Mouse (Mus musculus): ENCODE data around the gene Tnfsf14.
A peak's percentile ranks its signal among the peaks of the same experiment; 100 is the strongest.

Gene Tnfsf14

DNA sequence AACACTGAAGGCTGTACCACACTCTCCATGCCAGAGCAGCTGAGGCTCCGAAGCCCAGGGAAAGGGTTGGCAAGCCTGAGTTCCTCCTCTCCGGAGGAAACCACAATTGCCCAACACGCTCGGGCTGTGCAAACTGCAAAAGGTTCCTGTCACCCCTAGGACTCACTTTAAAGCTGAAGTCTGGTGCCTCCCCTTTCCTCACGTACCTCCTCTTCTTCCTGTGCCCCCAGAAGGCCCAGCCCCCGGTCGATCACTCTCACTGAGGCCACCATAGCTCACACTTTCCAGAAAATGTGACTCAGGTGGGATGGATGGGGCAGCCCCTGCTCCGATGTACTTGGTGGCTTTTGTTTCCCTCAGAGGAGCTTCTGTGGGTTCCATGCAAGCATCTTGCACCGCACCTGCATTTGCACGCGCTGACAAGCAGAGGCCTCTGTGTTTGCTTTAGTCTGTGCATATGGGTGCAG is at the start of gene Tnfsf14:
Tnfsf14 (minus strand) TSS at position 137 of the 467 bp plus-strand sequence.
- no peak for DNase-seq (ENCODE audit: low spot score)

- no peak for DNase-seq (ENCODE audit: low spot score)
Measured at GRCm38 (mm10) chr17:57237181-57237580, 43.2 kb upstream of the Tnfsf14 start.

DNA sequence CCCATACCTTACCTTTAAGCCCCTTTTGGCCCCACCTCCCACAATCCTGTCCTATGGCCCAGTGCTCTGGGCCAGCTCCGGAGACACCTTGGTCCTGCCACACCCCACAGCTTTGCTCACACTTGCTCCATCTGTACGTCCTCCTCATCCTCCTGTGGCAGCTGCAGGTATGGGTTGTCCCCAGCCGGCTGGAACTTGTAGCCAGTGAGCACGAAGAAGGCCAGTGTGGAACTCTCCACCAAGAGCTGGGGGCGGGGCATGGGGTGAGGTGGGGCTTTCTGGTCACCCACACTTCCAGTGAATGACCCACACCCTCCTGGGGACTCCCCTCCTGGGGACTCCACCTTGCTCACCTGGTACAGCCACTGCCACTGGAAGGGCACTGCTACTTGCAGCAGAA is 41.8 kb upstream of the Tnfsf14 start:
- no peak for DNase-seq (ENCODE audit: low spot score)

GRCm38 (mm10) chr17:57234254-57234928 is 40.4 kb upstream of the Tnfsf14 start:
- DNase-seq (ENCODE audit: low spot score): peak; percentile 4

DNA sequence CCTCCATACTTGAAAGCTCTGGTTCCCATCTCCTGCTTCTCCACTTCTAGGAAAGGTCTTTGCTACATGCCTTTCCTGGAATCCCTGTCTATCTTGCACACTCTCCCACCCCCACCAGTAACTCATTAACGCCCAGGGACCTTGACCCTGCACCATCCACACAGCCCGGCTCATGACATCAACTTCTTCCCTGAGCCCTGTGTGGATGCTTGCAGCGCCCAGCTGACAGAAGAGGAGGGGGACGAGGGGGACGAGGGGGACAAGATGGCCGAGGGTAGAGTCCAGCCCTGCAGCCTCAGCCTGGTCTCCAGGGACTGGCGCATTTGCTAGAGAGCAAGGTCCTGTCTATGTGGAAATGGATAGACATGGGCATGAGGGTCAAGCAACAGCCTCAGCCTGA is 39.1 kb upstream of the Tnfsf14 start:
- no peak for DNase-seq (ENCODE audit: low spot score)

DNA sequence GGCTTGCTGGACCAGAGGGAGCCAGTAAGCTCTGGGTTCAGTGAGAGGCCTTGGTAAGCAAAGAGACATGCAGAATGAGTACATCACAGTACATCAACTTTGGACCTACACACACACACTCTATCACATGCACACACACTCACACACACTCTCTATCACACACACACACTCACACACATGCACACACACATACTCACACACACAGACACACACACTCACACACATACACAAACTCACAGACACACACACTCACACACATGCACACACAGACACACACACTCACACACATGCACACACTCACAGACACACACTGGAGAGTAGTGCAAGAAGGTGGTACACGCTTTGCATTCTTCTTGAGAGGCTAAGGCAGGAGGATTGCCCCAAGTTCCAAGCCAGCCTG is 38.2 kb upstream of the Tnfsf14 start:
- DNase-seq (ENCODE audit: low spot score): no peak

DNA sequence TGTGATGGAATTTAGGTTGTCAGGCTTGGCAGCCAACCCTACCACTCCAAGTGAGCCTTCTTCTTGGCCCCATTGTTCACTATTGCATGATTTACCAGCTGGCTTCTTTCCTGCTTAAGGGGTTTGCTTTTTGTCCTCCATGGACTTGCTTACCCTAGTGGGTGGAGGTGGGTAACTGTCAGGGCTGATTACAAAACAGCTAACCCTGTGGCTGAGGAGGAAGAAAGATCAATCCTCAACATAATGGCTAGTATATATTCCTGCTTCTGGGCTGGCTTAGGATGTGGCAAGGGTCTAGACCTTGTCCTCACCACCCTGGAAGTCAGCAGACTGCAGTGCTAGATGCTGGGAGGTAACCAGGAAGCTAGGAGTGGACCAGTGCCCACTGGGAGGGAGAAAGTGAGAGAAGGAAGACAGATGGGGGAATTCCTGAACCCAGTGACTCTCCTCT is 37.4 kb upstream of the Tnfsf14 start:
- DNase-seq (ENCODE audit: low spot score): peak; percentile 27

GRCm38 (mm10) chr17:57230728-57231125 is 36.8 kb upstream of the Tnfsf14 start:
- DNase-seq (ENCODE audit: low spot score): no peak

DNA sequence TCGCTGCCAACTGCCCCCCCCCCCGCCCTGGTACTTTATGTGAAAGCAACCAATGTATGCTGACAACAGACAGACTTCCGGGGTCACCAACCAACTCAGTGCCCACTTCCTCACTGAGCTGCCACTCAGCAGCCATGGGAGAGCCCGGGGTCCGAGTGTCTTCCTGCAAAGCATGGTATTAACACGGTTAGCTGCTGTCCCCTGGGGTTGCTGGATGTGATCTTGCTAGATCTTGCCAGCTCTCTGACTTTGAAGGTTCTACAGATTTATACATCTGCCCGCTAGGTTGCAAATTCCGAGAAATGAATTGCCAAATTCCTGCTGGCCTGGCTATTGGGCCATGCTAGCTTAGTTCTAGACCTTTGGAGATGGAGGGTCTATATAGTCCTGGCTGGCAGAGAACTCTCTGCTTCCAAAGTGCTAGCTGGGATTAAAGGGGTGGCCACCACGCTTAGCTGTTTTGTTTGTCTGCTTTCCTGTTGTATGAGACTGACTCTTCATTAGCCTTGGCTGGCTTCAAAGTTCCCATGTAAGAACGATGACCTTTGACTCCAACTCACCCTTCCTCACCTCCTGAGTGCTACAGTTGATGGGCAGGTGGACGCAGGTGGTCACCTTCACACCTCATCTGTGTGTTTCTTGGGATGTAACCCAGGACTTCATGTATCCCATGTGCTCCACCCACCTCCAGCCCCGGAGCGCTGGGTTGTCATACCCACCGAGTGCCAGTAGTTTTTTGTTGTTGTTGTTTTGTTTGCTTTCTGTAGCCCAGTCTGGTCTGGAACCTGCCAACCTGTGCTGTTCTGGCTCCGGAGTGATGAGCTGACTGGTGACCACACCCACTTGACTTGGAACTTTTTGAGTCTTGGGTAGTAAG is 36.1 kb upstream of the Tnfsf14 start:
- DNase-seq (ENCODE audit: low spot score): no peak

DNA sequence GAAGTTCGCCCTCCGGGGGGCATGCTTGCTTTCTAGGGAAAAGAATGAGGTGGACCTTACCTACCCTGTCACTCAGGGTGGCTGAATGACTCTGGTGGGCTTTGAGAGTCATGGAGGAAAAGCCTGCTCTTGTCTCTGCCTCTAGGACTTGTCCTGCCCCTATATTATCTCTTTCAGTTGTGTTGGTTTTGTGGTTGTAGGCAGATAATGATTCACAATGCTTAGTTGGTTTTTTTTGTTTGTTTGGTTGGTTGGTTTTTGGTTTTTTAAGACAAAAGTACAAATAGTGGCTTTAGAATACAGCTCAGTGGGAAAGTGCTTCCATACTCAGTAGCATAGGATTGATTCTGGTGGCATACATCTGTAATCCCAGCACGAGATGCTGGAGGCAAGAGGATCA is 34.9 kb upstream of the Tnfsf14 start:
- no peak for DNase-seq (ENCODE audit: low spot score)

GRCm38 (mm10) chr17:57228014-57228413 is 34.0 kb upstream of the Tnfsf14 start, which contains the start of gene C3:
Gene C3 (minus strand): TSS chr17:57228136.
- peak; percentile 40 for DNase-seq (ENCODE audit: low spot score)

- DNase-seq (ENCODE audit: low spot score): no peak
Measured at GRCm38 (mm10) chr17:57227468-57227867, 33.5 kb upstream of the Tnfsf14 start.

GRCm38 (mm10) chr17:57223313-57223712 is 29.3 kb upstream of the Tnfsf14 start:
- DNase-seq (ENCODE audit: low spot score): no peak

DNA sequence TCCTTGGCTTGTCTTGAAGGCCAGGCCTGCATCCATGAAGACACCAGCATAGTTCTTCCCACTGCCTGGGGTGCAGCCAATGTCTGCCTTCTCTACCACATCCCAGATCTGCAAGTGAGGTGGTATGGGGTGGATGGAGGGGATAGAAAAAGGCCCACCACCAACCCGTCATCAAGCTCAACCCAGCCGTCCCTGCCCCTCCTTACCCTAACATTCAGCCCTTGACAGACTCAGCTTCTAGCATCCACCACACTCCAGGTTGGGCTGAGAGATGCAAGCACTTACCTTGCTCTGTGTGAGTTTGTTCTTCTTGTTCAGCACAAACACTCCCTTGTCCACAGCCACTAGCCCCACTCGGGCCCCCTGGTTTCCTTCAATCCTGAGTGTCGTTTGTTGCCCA is 27.9 kb upstream of the Tnfsf14 start:
- no peak for DNase-seq (ENCODE audit: low spot score)

DNA sequence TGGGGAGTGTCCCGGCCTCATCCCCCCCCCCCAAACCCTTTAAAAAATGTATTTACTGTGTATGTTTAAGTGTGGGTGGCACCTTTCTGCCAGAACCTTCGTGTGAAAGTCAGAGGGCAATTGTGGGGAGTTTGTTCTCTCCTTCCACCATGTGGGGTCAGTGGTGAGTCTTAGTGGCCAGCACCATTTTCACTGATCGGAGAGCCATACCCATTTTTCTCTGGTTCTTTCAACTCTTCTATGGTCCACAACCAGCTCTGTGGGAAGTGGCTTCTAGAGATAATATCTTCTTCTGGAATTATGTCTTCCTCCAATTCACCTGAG is 25.9 kb upstream of the Tnfsf14 start:
- DNase-seq (ENCODE audit: low spot score): no peak

- peak; percentile 72 for DNase-seq (ENCODE audit: low spot score)
Measured at GRCm38 (mm10) chr17:57219167-57219883, 25.3 kb upstream of the Tnfsf14 start.

GRCm38 (mm10) chr17:57218335-57218900 is 24.4 kb upstream of the Tnfsf14 start:
- no peak for DNase-seq (ENCODE audit: low spot score)

- no peak for DNase-seq (ENCODE audit: low spot score)
Measured at GRCm38 (mm10) chr17:57214676-57215387, 20.9 kb upstream of the Tnfsf14 start.

DNA sequence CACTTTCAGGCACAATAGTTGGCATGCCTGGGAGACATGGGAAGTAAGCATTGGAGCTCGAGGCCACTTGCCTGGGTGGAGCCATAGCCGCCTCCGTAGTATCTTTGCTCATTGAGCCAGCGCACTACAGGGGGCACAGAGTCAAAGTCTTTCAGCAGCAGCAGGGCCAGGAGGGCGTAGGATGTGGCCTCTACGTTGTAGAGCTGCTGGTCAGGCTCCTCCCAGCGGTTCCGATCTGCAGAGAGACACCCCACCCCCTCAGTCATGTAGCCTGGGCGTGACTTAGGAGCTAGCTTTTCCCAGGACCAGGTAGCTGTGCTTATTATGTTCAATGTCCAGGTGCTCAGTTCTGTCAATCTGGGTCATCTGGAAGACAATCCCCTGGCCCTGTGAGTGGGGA is 17.5 kb upstream of the Tnfsf14 start:
- no peak for DNase-seq (ENCODE audit: low spot score)

GRCm38 (mm10) chr17:57209330-57209729 is 15.4 kb upstream of the Tnfsf14 start:
- no peak for DNase-seq (ENCODE audit: low spot score)

GRCm38 (mm10) chr17:57207938-57208337 is 14.0 kb upstream of the Tnfsf14 start:
- DNase-seq (ENCODE audit: low spot score): no peak
